Mouse (Mus musculus) left cerebral cortex, postnatal 25 days (tissue): ENCODE results near the gene Adamtsl4. TPM values are rescaled to one million over a fixed set of nuclear protein-coding genes. Genes with fewer than 3 reads are reported as not detected.
"Not testable (repeated sequence)": the region's sequence is repeated elsewhere in the genome, so short reads cannot be mapped to it uniquely, and the experiment has no call there.

Experiments
- DNase-seq, 2 experiments: peaks; one replicate each; pipeline ENCODE4 v3.0.0; 2022; ENCODE audit warnings: low spot score in 2 of 2, mixed read lengths in 1 of 2
- intact Hi-C: fragments of 180-260 bp; cut with DNase I; formaldehyde crosslinking; loops from one replicate; pipeline ENCODE4 v1.15.1; 2025
- total RNA-seq, 2 experiments: library from RNA; stranded (reverse); gene quantifications; 2 replicates each; pipeline ENCODE4 v1.2.3; 2021

The Adamtsl4 gene
- total RNA-seq, 2 experiments from 2014 or later: 4.1 to 4.6 TPM

- peak in 1 of 2 experiments; percentile 43 for DNase-seq
- intact Hi-C loops: no loop called here
Observed at GRCm38 (mm10) chr3:95701877-95702540, 14.3 kb upstream of the Adamtsl4 start.

- intact Hi-C loops: no loop called here
- DNase-seq: no peak
Observed at GRCm38 (mm10) chr3:95701085-95701484, 13.4 kb upstream of the Adamtsl4 start.

GRCm38 (mm10) chr3:95700233-95700681 is 12.5 kb upstream of the Adamtsl4 start:
- intact Hi-C loops: no loop called here
- DNase-seq: no peak

GRCm38 (mm10) chr3:95698286-95698685 is 10.6 kb upstream of the Adamtsl4 start:
- intact Hi-C loops: no loop called here
- DNase-seq: no peak

DNA sequence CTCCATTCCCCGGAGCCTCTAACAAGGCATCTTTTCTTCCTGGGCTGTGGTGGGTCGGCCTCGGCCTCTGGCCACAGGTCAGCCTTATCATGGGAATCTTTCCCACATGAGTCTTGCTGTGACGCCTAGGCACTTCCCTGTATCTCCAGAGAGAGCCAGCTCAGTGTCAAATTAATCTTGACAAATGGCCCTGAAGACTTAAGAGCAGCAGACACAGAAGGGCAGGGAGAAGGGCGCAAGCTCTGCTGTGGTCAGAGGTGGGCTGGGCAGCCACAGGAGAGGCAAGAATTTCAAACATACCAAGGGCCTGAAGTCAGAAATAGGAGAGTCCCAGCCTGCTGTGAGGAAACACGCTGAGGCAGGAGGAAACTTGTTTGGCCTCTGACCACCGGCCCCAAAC is 8.6 kb upstream of the Adamtsl4 start:
- no peak for DNase-seq
- intact Hi-C loops: no loop called here

GRCm38 (mm10) chr3:95695796-95696195 is 8.1 kb upstream of the Adamtsl4 start:
- DNase-seq: no peak
- intact Hi-C loops: no loop called here

DNA sequence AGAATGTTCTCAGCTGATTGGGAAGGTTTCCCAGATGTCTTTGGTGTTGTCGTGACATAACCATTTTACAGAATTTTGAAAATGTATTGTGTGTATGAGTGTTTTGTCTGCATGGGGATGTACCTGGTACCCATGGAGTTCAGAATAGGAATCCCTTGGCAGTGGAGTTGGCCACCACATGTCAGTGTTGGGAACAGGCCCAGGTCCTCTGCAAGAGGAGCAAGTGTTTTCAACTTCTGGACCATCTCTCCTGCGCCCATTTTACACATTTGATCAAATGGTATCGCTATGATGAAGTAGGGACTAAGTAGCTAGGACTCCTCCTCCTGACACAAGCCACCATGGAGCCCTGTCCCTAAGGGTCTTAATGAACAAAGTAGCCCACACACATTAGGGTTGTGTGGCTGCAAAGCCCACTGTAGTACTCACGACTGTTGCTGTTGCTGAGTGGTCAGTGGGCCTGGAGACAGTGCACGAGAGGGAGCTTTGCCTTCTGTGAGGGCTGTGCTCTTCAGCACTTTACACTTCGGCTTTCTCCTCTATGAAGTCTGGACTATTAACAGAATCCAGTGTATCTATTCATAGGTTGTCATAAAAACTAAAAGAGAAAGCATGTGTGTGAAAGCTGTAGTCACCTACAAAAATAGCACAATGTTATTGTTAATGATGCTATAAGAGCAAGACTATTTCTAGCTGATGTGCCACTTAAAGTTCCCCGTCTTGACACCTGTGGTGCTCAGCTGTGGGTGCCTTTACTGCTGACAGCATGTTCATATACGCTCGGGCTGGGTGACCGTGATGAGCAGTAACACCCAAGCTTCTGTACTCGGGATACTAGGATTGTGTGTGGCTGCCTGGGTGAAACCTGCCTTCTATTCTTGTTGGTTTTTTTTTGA is 7.3 kb upstream of the Adamtsl4 start:
- peak in 1 of 2 experiments; percentile 18 for DNase-seq
- intact Hi-C loops: no loop called here

- intact Hi-C loops: no loop called here
- DNase-seq: no peak
Observed at GRCm38 (mm10) chr3:95693821-95694807, 6.4 kb upstream of the Adamtsl4 start.

- intact Hi-C loops: no loop called here
- DNase-seq: no peak
Observed at GRCm38 (mm10) chr3:95692677-95693076, 5.0 kb upstream of the Adamtsl4 start.

GRCm38 (mm10) chr3:95690552-95690951 is 2.8 kb upstream of the Adamtsl4 start:
- DNase-seq, intact Hi-C loops: not testable (repeated sequence)

GRCm38 (mm10) chr3:95689940-95690339 is 2.2 kb upstream of the Adamtsl4 start:
- intact Hi-C loops: no loop called here
- no peak for DNase-seq

DNA sequence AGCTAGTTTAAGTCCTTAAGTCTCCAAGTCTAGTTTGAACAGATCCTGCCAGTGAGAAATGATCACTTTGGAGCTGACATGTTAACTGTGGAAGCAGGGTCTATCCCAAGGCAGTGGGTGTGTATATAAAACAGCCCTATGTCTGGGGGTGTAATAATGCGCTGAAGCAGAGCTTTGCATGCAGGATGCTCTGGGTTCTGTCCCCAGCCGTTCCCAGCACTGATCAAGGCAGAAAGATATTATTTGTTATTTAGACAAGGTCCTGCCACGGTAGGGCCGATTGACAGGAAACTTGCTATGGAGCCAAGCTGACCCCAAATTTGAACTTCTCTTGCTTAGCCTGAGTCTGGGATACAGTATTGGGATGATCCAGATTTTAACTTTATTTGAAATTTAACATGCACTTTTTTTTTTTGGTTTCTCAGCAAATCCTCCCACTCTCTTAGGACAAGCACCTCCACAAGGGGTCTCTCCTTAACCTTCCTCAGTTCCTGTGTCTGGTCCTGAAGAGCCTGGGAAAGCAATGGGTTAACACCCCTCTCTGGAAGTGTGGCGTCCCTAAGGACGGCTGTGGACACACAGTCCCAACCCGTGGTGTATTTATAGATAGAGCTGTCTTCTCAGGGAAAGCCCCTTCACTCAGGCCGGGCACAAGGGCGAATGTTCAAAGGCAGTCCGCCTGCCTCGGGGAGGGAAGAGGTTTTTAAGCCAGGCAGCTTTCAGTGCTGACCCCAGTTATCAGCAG is 1.6 kb upstream of the Adamtsl4 start:
- DNase-seq: no peak
- intact Hi-C loops: no loop called here

DNA sequence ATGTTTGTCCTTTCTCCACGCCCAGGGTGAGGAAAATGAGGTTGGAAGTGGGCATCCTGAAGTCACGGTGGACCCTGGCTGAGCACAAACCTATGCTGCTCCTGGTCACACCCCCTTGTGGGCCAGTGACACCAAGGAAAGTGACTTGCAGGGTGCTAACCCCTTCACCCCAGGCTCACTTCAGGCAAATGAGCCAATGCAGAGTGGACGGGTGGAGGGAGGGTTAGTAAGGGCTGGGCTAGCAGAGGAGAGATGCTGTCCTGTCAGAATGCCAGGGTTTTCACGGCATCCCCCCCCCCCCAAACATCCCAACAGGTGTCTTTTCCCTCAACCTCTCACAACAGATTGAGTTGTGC is 571 bp downstream of the Adamtsl4 start:
- DNase-seq: no peak
- intact Hi-C loops: no loop called here

- intact Hi-C loops: no loop called here
- no peak for DNase-seq
Observed at GRCm38 (mm10) chr3:95686492-95687167, 1.1 kb downstream of the Adamtsl4 start.

- no peak for DNase-seq
- intact Hi-C loops: no loop called here
Observed at GRCm38 (mm10) chr3:95685701-95686100, 2.0 kb downstream of the Adamtsl4 start.

GRCm38 (mm10) chr3:95685301-95685700 is 2.4 kb downstream of the Adamtsl4 start:
- DNase-seq: no peak
- intact Hi-C loops: no loop called here

GRCm38 (mm10) chr3:95684846-95685245 is 2.9 kb downstream of the Adamtsl4 start:
- no peak for DNase-seq
- intact Hi-C loops: no loop called here

DNA sequence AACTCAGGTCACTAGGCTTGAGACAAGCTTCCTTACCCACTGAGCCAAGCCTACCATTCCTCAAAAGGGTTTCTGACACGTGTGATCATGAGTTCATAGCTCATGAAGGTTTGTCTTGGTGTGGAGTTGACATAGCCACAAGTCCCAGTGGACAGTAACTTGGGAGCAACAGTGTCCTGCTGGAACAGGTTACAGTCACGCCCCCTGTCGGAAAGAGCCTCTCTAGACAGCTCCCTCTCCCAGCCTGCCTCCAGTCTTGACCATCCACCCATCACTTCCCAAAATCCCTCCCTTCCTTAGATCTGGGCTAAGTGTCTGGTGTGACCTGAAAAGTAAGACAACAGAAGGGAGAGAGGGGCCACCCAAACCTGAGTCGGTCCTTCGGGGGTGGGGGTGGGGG is 4.8 kb downstream of the Adamtsl4 start:
- intact Hi-C loops: no loop called here

DNA sequence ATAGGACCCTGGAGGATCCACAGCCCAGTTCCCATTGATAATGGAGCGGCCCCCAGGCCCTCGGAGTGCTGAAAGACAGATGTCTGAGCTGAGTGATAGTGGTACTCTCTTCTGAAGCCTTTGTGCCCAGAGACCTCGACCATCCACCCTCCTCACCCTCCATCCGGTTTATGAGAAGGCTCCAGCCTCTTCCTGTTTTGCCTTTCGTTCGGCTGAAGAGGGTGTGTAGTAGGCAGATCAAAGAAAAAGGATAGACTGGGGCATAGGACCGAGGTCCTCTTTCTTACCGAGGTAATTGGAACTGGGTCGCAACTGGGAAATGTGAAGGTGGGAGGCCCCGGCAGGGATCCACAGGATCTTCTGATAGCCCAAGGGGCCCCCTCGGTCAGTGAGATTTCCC is 6.4 kb downstream of the Adamtsl4 start:
- intact Hi-C loops: no loop called here
- no peak for DNase-seq

More for the DNA sequence above, 4.8 kb downstream of the Adamtsl4 start:
- no peak for DNase-seq
